Mouse (Mus musculus) kidney, postnatal 10 days (tissue): ENCODE results near the gene Nemp2.
"Not testable (repeated sequence)": the region's sequence is repeated elsewhere in the genome, so short reads cannot be mapped to it uniquely, and the experiment has no call there.

ENCODE experiments used
- DNase-seq: peaks from one replicate; pipeline ENCODE4 v3.0.0; 2021; ENCODE audit warnings: mixed read lengths

Gene Nemp2

GRCm38 (mm10) chr1:52655153-52655552 is 24.6 kb downstream of the Nemp2 start:
- no peak for DNase-seq

GRCm38 (mm10) chr1:52658160-52658559 is 27.7 kb downstream of the Nemp2 start:
- DNase-seq = no peak

GRCm38 (mm10) chr1:52660278-52660677 is 29.8 kb downstream of the Nemp2 start:
- no peak for DNase-seq

- DNase-seq = no peak
These were observed 30.3 kb downstream of the Nemp2 start for GRCm38 (mm10) chr1:52660765-52661164.

- DNase-seq = no peak
These were observed 32.7 kb downstream of the Nemp2 start for GRCm38 (mm10) chr1:52663228-52663627.

GRCm38 (mm10) chr1:52668743-52669323 is 38.3 kb downstream of the Nemp2 start:
- no peak for DNase-seq

GRCm38 (mm10) chr1:52669931-52670330 is 39.4 kb downstream of the Nemp2 start:
- DNase-seq = no peak

GRCm38 (mm10) chr1:52675561-52676551 is 45.4 kb downstream of the Nemp2 start:
- peak; percentile 30 for DNase-seq

GRCm38 (mm10) chr1:52676621-52677020 is 46.1 kb downstream of the Nemp2 start:
- peak; percentile 72 for DNase-seq

- DNase-seq = no peak
These were observed 53.0 kb downstream of the Nemp2 start for GRCm38 (mm10) chr1:52683550-52683949.

- DNase-seq = no peak
These were observed 57.1 kb downstream of the Nemp2 start for GRCm38 (mm10) chr1:52687636-52688035.

- not testable (repeated sequence) for DNase-seq
These were observed 64.0 kb downstream of the Nemp2 start for GRCm38 (mm10) chr1:52694456-52694855.
